Comparison of ENCODE assay signal across 22 mouse cellular contexts in the genomic region with DNA sequence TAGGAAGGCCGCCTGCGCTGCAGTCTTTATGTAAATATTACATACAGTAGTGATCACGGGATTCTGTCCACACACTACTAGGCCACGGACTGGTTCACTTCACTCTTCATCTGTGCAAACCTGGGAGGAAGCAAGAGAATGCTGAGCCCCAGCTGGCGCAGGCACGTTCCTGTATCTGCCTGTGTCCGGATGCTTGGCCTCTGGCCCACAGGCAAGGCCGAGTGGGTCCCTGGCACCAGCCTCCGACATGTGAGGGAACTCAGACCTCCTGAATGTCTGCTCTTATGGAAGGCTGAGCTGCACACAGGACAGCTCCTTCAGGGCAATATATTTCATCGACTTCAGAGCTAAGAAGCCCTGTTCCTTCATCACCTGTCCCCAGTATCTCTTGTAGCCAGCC.
DNase-seq lines count a peak whose midpoint lies in the region; ATAC-seq lines count a peak whose summit lies in the region.
"Had no signal": no experiment of that assay in that cellular context is flagged by ENCODE, and none has a peak within 500 bp of the region (broad histone marks: within the 10 kb centered on the region; RNA-seq: fewer than 3 reads in every experiment).

No protein-coding gene starts in this region.

- H3K27me3 ChIP-seq in heart, embryonic 13.5 days (replicated peaks): no peaks in the 10 kb centered on the region
- H3K27me3 ChIP-seq: CH12.LX; forebrain, embryonic 12.5 days; heart, embryonic 15.5 days; hindbrain, embryonic 12.5 days; Patski had no signal

- H3K4me3 ChIP-seq in heart, embryonic 13.5 days: no peak overlapping the region
- H3K4me3 ChIP-seq: forebrain, embryonic 12.5 days; heart, adult 2 months; heart, embryonic 15.5 days; hindbrain, embryonic 12.5 days had no signal

- ATAC-seq in cerebellum, adult (ENCODE audit: insufficient number of reproducible peaks, low FRiP score, low TSS enrichment): no peak
- ATAC-seq in heart, embryonic 13.5 days (ENCODE audit: extremely low read depth, insufficient number of reproducible peaks, low FRiP score, low TSS enrichment): no peak
- ATAC-seq: activated CD4-positive, CD25-positive, alpha-beta regulatory T cell, adult 4 months; forebrain, embryonic 16.5 days; hindbrain, embryonic 16.5 days; inflammation-experienced regulatory T-cells, adult 6 months; intestine, postnatal 0 days; Patski had no signal

- 66% methylated on average over 10 of the region's 10 CpGs for WGBS in heart, embryonic 13.5 days

- peaks cover 87% of the 10 kb centered on the region for H3K36me3 ChIP-seq in heart, embryonic 13.5 days

- DNase-seq in cerebellum, adult 18-20 months: peak; percentile 42 to 57
- DNase-seq in heart, adult 11 months: no peak
- peak; percentile 64 for DNase-seq in cerebellum, adult 9-11 months
- peak; percentile 68 to 71 for DNase-seq in cerebellum, postnatal 14 days
- DNase-seq in kidney, postnatal 14 days: no peak
- DNase-seq: adrenal gland, postnatal 25 days; gastrocnemius, postnatal 10 days; heart, adult 2 months; heart, postnatal 4 days; kidney, adult 8-10 months had no signal

- no peak overlapping the region for H3K9ac ChIP-seq in heart, embryonic 13.5 days
- H3K9ac ChIP-seq: forebrain, embryonic 12.5 days; heart, embryonic 15.5 days; hindbrain, embryonic 12.5 days had no signal

- H3K27ac ChIP-seq in heart, embryonic 13.5 days (replicated peaks): 0 out of 2 replicates have a peak overlapping the region, but pooled peaks have one; percentile 15
- H3K27ac ChIP-seq: forebrain, embryonic 12.5 days; heart, adult 2 months; heart, embryonic 15.5 days; hindbrain, embryonic 12.5 days had no signal

- H3K4me2 ChIP-seq in heart, embryonic 13.5 days: no peak overlapping the region
- H3K4me2 ChIP-seq: forebrain, embryonic 12.5 days; heart, embryonic 15.5 days; hindbrain, embryonic 12.5 days had no signal

- H3K9me3 ChIP-seq in heart, embryonic 13.5 days: no peaks in the 10 kb centered on the region
- H3K9me3 ChIP-seq: forebrain, embryonic 12.5 days; heart, embryonic 15.5 days; hindbrain, embryonic 12.5 days had no signal

- peaks cover 7% of the 10 kb centered on the region; the same call in 1 of the 2 replicates for H3K4me1 ChIP-seq in heart, embryonic 13.5 days
- H3K4me1 ChIP-seq: heart, embryonic 15.5 days; hindbrain, embryonic 12.5 days had no signal

Comparison
In these comparisons a context has a peak if more than half of its experiments do, and no peak if none do; other contexts are left out.
1. DNase-seq: peak in cerebellum, adult 18-20 months (2 of 2), cerebellum, adult 9-11 months (single experiment) and cerebellum, postnatal 14 days (2 of 2); none in heart, adult 11 months (single experiment) and kidney, postnatal 14 days (single experiment).